Mouse (Mus musculus) heart, postnatal 0 days (tissue): ENCODE data around the gene Crb1.

ENCODE experiments used
- CTCF ChIP-seq: IDR thresholded peaks from 2 replicates; pipeline ENCODE4 v1.5.1; 2016; ENCODE audit warnings: antibody characterized with exemption, control low read depth, low read depth
- EP300 ChIP-seq: IDR thresholded peaks from 2 replicates; pipeline ENCODE4 v1.6.1; 2016; ENCODE audit warnings: antibody characterized with exemption, low read depth

DNA sequence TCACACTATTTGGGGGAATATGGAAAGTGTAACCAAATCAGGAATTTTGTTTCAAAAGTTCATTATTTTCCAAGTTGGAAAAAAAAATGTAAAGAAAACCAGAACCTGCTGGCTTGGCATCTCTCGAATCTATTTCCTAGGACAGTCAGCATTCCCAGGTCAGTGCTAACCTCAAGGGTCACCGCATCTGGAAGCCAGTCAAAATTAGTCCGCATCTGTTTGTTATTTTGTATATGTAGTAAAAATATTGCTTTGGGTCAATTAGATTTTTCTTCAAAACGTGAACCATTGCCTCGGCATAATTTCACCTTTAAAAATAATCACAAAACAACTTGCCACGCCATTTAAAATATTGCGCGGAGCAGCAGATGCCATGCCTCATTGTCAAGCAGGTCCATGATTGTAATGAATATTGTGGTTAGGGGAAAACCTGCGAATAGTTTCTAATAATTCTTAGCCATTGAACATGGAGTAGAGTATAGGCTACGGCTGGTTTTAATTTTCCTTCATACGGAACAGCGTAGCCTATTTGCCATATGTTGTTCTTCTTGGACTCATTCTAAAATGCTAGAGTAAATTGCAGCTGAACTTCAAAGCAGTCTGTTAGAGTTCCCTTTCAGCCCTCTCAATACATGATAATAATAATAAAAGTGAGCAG, 130.0 kb downstream of the Crb1 start:
- TF ChIP-seq CTCF, result no peak
- no peak for TF ChIP-seq EP300
